Mouse (Mus musculus): ENCODE data around the gene Rptor.

Rptor gene

DNA sequence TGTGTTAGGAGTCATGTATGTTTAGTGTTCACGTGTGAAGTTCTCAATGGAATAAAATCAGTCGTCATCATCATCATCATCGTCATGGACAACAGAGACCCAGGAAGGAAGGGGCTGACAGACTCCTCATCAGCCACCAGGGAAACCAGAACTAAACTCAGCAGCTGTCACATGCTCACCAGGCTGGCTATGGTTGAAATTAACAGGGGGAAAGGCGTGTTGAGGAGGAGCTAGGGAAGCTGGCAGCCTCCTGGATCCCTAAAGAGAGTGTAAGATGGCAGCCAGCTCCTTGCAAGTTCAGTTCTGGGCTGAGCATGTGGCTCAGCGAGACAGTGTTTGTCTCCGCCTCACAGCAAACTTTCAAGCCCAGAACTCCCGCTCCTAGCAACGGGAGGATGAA lies 332.1 kb downstream of the Rptor start:
- no peak for DNase-seq (ENCODE audit: low read depth)

DNA sequence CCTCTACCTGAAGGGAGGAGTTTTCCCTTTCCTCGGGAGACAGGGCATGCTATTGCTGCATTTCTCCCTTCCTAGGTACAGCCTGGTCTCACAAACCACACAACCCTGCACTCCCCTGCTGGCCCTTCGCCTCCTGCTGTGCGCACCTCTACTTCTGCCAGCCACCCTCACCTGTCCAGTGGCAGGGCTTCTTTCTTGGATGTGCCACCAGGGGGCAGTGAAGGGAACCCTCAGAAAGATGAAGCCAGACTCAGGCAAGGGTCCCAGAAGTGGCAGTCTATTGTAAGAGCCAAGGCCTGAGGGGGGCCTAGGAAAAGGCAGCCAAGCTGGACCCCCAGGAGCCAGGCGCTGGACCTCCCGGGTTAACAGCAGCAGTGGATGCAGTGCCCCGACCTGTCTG lies 332.8 kb downstream of the Rptor start:
- peak; percentile 79 for DNase-seq (ENCODE audit: low read depth)

DNA sequence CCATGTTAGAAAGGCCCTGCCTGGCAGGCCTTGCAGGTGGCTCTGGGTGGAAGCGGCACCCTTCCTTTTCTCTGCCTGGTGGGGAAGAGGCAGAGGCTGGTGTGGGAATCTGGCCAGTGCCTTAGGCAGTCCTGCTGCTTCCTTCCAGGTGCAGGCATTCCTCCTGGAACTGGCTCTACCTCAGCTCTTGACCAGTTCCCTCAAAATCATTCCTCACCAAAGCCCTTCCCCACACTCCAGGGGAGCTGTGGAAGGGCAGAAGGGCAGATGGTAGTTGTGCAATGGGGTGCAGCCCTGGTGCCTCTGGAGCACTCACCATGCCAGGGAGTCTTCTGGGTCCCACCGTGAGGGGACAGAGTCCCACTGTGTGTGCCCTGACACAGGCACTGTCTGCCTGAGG lies 333.8 kb downstream of the Rptor start:
- DNase-seq (ENCODE audit: low read depth): no peak

DNA sequence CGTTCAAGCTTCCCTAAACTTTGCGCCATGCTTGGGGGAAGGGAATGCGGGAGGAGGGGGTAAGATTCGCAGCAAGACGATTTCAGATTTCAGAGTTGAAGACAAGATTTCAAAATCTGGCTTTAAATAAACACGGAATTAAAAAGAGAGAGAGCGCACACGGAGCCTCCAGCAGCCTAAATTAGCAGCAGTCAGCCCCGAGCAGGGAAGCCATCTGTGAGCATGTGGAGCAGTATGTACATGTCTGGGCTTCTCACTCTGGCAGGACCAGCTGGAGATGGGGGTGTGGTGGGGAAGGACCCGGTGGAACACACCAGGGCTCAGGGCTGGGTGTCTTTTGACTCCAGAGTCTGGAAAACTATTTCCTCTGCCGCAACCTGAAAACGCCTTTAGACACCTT lies 334.5 kb downstream of the Rptor start:
- no peak for DNase-seq (ENCODE audit: low read depth)

DNA sequence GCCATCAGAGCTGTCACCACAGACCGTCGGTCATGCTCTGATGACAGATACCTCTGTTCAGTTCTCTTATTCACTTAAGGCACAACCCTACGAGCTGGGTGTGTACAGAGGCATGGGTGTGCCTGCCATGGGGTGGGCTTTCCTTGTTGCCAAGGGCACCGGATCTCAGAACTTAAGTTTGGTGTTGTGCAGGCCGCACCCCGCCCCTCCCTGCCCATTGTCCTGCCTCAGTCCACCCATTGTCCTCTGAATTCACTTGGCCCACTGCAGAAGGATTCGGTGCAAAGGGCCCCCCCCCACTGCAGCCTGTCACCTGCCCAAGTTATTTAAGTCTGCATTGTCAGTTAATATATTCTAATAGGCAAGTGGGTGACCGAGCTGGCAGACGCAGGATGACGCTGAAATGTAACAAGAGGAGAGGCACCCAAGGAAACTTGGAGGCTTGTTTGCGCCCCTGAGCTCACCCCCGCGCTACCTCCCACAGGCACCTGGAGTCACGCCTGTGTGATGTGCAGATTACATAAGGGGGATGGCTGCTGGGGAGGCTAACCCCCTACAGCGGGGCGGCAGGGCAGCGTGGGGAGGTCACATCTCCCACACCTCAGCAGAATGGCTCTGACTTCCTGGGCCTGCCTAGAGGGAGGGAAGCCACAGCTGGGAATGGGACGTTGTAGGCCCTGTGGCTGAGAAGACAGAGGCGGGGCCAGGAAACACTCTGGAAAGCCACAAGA lies 335.2 kb downstream of the Rptor start:
- DNase-seq (ENCODE audit: low read depth): no peak

DNA sequence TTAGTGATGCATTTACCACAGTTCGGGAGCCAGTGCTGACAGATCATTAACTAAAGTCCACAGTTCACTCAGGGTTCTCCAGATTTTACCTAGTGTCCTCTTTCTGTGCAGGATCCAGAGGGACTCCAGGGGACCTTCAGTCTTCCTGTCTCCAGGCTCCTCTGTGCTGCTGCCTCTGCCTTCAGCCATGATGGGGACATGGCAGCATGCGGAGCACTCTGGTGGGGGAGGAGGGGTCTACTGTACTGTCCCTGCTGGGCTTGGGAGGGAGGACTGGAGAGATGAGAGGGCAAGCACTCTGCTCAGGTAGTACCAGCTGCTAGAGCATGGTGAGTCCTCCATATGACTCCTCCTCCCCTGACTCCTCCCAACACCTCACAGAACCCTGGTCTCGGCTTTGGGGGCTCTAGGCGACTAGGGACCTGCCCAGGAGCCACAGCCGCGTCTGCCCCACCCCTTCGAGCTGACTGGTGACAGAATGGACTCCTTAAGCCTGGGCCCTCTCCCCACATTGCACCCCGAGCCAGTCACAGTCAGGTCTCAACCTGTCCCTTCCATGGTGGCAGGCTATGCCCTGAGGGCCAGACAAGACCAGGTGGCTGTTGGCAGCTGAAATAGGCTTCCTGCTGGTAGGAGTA lies 336.5 kb downstream of the Rptor start:
- DNase-seq (ENCODE audit: low read depth): no peak

DNA sequence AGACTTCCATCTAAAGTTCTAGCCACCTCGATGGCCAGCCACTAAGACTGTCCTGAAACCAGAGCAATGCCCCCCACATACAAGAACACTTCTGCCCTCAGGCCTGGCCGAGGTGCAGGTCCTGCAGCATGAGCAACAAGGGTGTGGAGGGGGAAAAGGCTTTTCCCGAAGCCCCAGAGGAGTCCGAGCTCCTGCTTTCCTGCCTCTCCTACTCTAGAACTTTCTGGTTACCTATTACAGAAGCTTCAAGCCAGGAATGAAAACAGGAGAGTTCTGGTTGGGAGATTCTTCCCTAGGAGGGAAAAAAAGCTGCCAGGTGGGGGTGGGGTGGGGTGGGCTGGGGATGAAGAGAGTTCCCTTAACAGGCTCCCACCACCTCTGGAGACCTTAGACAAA lies 337.0 kb downstream of the Rptor start:
- no peak for DNase-seq (ENCODE audit: low read depth)

DNA sequence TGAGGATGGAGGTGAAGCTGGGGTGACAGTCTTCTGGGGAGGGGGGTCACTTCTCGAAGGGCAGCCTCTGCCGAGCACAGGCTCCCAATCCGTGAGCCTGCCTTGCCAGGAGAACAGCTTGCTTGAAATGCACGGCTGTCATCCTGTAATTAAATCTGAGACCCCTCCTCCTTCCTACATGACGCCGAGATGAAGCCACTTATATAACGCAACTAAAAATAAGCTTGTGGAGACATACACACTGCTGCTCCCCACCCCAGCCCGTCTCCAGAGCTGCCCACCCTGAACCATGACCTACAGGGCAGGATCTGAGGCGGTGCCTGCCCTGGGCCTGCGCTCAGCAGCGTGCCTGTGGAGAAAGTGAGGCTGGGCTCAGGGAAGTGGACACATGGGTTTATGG lies 337.4 kb downstream of the Rptor start:
- DNase-seq (ENCODE audit: low read depth): no peak

DNA sequence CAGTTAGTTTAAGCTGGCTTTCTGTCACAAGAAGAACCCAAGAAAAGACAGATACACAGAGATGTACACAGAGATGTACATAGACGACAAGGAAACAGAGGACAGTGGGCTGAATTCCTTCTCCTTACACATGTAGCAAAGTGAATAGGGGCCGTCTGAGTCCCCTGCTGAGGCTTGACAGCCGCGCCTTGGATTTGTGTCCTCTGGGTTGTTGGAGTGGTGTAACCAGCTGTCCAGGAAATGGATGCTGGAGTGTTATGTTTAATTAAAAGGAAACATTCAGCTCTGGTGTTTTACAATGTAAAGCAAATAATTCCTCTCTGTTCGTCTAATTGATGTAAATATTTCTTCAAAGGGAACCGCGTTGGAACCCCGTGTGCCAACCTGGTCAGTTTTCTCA lies 339.1 kb downstream of the Rptor start:
- DNase-seq (ENCODE audit: low read depth): no peak

DNA sequence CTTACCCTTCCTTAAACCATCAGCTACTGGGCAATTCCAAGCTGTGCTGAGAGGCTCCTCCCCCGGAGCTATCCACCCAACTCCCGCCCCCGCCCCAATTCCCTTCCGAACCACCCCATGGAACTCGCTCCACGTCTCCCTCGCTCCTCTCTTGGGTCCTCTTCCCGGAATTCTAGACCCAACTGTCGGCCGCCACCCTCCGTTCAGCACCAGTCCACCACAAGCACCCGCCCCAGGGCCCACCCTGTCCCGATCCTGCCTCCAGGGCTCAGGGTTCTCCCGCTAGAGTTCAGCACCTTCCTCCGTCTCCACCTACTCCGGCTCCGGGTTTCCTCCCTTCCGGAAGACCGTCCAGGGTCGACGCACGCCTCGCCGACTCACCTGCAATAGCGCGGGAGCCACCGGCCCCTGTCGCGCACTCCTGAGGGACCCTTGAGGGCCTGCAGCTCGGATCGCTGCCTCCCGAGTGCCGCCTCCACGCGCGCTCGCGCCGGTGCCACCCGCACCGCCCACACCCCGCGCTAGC lies 339.6 kb downstream of the Rptor start:
- DNase-seq (ENCODE audit: low read depth): no peak

DNA sequence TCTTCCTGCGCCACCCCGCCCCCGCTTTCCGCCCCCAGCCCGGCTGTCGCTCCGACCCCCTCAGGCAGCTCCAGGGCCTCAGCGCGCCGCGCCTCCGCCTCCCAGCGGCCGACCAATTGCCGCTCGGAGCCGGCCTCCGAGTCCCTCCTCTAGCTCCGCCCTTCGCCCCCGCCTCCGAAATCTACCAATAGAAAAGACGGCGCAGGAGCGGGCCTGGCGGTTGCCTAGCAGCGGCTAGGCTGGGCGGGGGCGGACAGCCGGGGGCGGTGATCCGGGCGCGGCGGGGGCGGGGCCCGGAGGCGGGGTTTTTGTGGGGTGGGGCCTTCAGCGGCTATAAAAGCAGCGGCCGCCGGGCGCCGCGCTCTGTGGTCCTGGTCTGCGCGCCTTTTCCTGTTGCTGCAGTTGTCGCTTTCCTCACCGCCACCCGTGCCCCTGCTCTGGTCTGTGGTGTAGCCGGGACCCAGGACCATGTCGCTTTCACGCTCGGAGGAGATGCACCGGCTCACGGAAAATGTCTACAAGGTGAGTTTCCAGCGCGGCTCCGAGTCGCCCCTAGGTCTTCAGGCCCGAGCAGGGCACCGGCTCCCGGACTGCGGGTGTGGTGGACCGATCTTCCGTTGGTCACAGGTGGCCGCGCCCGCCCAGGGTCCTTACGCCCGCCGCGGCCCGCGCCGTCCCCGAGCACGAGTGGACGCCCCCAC lies 340.2 kb downstream of the Rptor start, which contains the start of gene Baiap2:
Baiap2 (plus strand) TSS at position 37 of the 701 bp plus-strand sequence.
- DNase-seq (ENCODE audit: low read depth): peak; percentile 98

DNA sequence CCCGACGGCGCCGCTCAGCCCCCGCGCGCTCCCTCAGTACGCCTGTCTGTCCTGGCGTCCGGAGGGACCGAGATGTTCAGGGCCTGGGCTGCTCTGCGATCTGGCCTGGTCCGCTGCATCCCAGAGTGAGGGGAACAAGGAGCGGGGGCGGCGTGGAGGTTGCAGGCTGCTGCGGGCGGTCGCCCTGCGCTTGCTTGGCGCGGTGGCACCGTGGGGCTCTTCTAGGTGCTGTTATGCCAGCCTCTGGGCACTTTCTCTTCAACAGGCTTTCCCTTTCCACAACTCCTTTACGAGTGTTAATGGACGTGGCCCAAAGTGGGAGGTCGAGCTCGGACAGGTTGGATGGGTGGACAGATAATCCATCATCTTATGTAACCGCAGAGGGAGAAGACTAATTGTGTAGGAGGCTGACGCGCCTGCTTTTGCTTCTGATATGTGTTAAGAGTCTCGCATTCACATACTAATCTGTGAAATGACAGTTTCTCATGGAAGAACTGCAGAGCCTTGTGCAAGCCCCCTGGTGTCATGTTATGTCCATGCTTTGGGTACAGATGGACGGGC lies 340.8 kb downstream of the Rptor start:
- DNase-seq (ENCODE audit: low read depth): peak; percentile 65

DNA sequence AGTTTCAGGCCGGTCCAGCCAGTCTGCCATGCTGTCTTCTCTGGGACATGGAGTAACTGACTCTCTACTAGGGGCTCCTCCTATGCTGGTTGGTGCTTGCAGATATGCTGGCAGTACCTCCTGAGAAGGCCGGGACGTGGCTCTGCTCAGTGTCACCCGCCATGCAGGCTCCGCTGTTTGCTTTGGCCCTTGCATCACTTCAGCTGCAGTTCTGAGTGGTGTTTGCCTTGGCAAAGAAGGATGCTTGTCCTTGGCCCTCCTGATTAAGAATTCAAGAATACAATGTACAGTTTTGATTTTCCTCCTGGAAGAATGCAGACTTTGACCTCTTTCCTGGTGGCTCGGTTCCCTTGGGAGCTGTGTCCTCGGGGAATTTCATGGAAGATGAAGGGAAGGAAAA lies 342.6 kb downstream of the Rptor start:
- no peak for DNase-seq (ENCODE audit: low read depth)

DNA sequence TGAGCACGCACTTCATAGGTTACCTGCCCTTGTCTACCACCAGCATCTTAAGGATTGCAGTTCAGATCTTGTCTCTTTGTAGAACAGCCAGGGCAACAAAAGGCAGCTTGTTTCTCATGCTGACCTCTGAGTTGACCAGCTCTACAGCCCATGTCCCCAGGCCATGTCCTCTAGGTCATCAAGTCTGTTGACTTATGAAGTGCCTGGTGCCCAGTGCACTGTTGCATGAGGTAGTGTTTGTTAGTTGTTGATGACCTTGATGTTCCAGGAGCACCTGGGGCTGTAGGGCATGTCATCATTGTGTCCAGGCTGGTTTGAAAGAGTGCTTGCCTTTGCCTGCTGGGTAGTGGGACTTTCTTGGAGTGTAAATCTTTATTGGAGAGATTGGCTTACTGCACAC lies 344.7 kb downstream of the Rptor start:
- DNase-seq (ENCODE audit: low read depth): no peak

DNA sequence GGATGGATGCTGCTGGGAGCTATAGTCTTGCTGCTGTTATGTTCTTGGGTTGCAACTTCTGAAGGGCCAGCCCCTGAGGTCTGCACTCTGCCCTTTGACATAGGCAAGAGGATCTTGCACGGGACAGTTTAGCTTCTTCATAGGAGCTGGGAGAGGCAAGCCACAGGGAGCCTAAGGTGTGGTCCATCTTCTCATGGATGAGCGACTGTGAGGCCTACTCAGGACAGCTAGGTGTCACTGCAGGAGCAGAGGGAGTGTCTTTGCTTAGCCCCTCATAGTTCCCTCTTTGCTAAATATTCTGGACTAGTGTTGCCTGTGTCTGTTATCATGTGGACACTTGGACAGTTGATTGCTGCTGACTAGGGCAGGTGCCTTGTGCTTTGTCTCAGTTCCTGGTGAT lies 345.2 kb downstream of the Rptor start:
- no peak for DNase-seq (ENCODE audit: low read depth)

DNA sequence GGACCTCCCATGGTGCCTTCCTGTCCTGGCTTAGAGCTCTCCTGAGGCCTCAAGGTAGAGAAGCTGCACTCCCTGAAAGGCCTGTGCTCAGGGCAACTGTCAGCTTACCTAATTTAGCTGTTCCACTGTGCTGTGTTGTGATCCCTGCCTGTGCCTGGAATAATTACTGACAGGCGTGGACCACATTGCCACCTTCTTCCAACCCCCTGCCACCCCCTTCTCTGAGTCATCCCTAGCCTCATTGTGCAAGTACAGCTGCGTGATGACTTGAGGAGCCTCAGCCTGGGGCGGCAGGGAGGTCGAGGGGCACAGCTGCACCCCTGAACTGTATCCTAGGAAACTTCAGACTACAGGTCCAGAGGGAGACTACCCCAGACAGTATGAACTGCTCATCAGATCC lies 345.6 kb downstream of the Rptor start:
- DNase-seq (ENCODE audit: low read depth): no peak

DNA sequence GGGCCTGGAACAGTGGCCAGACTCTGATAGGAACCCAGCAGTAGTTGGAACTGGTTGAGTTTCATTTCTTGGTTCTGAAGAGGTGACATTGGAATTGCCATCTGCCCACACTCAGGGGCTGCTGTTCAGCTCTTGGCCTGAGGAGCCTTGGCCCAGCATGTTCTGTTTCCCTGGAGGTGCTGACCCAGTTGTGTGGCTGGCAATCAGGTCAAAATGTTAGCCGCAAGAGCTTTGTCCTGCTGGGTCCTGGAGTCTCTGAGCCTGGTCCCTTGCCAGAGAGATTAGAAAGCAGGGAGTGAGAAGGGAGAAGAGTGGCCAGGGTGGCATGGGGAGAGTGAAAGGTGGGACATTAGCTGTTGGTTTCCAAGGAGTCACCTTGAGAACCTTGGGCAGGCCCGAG lies 346.1 kb downstream of the Rptor start:
- DNase-seq (ENCODE audit: low read depth): no peak

Measured in naive thymus-derived CD4-positive, alpha-beta T cell, adult 2 months (primary cell).